Mouse (Mus musculus): Measurements from ENCODE around the gene Taar6. TPM values are rescaled to one million over a fixed set of nuclear protein-coding genes. Genes with fewer than 3 reads are reported as not detected.

The Taar6 gene
- polyA plus RNA-seq, 1 experiment from 2014 or later = not detected

- CTCF ChIA-PET = interaction anchor here (1.2 kb wide), 1 partner anchor 10 kb away, joined by 3 read pairs; no protein-coding TSS in a partner anchor
- ATAC-seq = no peak
- TF ChIP-seq CTCF (IDR thresholded peaks at IDR 0.05) = no peak
- POLR2A ChIA-PET = no interaction called here
- no peak for DNase-seq (ENCODE audit: low read depth, low spot score)
- H3K27me3 ChIP-seq = peaks cover 36% of the 10 kb centered on the region
- in situ Hi-C loops (cut with MboI; ENCODE audit: low pct_unique_long_range_greater_than_20kb) = loop anchor here (25.0 kb wide), 1 partner anchor 316 kb away; no protein-coding TSS in a partner anchor
Observed at GRCm38 (mm10) chr10:23971256-23971655, 14.2 kb downstream of the Taar6 start.

- POLR2A ChIA-PET = no interaction called here
- TF ChIP-seq CTCF (IDR thresholded peaks at IDR 0.05) = no peak
- H3K27me3 ChIP-seq = peaks cover 42% of the 10 kb centered on the region
- no peak for ATAC-seq
- in situ Hi-C loops (cut with MboI; ENCODE audit: low pct_unique_long_range_greater_than_20kb) = loop anchor here (25.0 kb wide), 1 partner anchor 317 kb away; no protein-coding TSS in a partner anchor
- CTCF ChIA-PET = interaction anchor here (1.2 kb wide), 1 partner anchor 11 kb away, joined by 3 read pairs; no protein-coding TSS in a partner anchor
- no peak for DNase-seq (ENCODE audit: low read depth, low spot score)
Observed at GRCm38 (mm10) chr10:23970656-23971165, 14.7 kb downstream of the Taar6 start, which contains the start of gene Taar5. Gene Taar5, plus strand, starts transcription at chr10:23970706.

GRCm38 (mm10) chr10:23964921-23965610 lies 20.4 kb downstream of the Taar6 start:
- in situ Hi-C loops (cut with MboI; ENCODE audit: low pct_unique_long_range_greater_than_20kb) = loop anchor here (25.0 kb wide), 1 partner anchor 322 kb away; no protein-coding TSS in a partner anchor
- ChIA-PET CTCF (no interaction called here), POLR2A (no interaction called here)
- DNase-seq (ENCODE audit: low read depth, low spot score) (no peak), ATAC-seq (no peak)
- TF ChIP-seq CTCF (IDR thresholded peaks at IDR 0.05) = no peak
- H3K27me3 ChIP-seq = peaks cover 28% of the 10 kb centered on the region

GRCm38 (mm10) chr10:23963444-23963843 lies 22.0 kb downstream of the Taar6 start:
- ATAC-seq (no peak), DNase-seq (ENCODE audit: low read depth, low spot score) (no peak)
- peaks cover 26% of the 10 kb centered on the region for H3K27me3 ChIP-seq
- POLR2A ChIA-PET = no interaction called here
- in situ Hi-C loops (cut with MboI; ENCODE audit: low pct_unique_long_range_greater_than_20kb) = loop anchor here (25.0 kb wide), 1 partner anchor 324 kb away; no protein-coding TSS in a partner anchor
- no peak for TF ChIP-seq CTCF (IDR thresholded peaks at IDR 0.05)
- CTCF ChIA-PET = no interaction called here

- no peak for TF ChIP-seq CTCF (IDR thresholded peaks at IDR 0.05)
- in situ Hi-C loops (cut with MboI; ENCODE audit: low pct_unique_long_range_greater_than_20kb) = loop anchor here (25.0 kb wide), 1 partner anchor 327 kb away; no protein-coding TSS in a partner anchor
- CTCF ChIA-PET = no interaction called here
Observed at GRCm38 (mm10) chr10:23960444-23960915, 25.0 kb downstream of the Taar6 start, which contains the start of gene Taar4. Gene Taar4, plus strand, starts transcription at chr10:23960494.

GRCm38 (mm10) chr10:23959071-23959470 lies 26.4 kb downstream of the Taar6 start:
- POLR2A ChIA-PET = no interaction called here
- DNase-seq (ENCODE audit: low read depth, low spot score) (no peak), ATAC-seq (no peak)
- CTCF ChIA-PET = no interaction called here
- in situ Hi-C loops (cut with MboI; ENCODE audit: low pct_unique_long_range_greater_than_20kb) = loop anchor here (25.0 kb wide), 1 partner anchor 328 kb away; no protein-coding TSS in a partner anchor
- no peak for TF ChIP-seq CTCF (IDR thresholded peaks at IDR 0.05)
- peaks cover 17% of the 10 kb centered on the region for H3K27me3 ChIP-seq

More at GRCm38 (mm10) chr10:23960444-23960915, 25.0 kb downstream of the Taar6 start, which contains the start of gene Taar4:
- DNase-seq (ENCODE audit: low read depth, low spot score) (no peak), ATAC-seq (no peak)
- peaks cover 17% of the 10 kb centered on the region for H3K27me3 ChIP-seq
- POLR2A ChIA-PET = no interaction called here

- ChIA-PET POLR2A (no interaction called here), CTCF (no interaction called here)
- peaks cover 11% of the 10 kb centered on the region for H3K27me3 ChIP-seq
- DNase-seq (ENCODE audit: low read depth, low spot score) = no peak
- ATAC-seq = no peak
- in situ Hi-C loops (cut with MboI; ENCODE audit: low pct_unique_long_range_greater_than_20kb) = loop anchor here (25.0 kb wide), 1 partner anchor 336 kb away; no protein-coding TSS in a partner anchor
- no peak for TF ChIP-seq CTCF (IDR thresholded peaks at IDR 0.05)
Observed at GRCm38 (mm10) chr10:23951714-23952113, 33.7 kb downstream of the Taar6 start.

GRCm38 (mm10) chr10:23949508-23950005 lies 35.9 kb downstream of the Taar6 start, which contains the start of gene Taar3:
Gene Taar3, plus strand, starts transcription at chr10:23949558.
- no peak for TF ChIP-seq CTCF (IDR thresholded peaks at IDR 0.05)
- no peak for ATAC-seq
- in situ Hi-C loops (cut with MboI; ENCODE audit: low pct_unique_long_range_greater_than_20kb) = loop anchor here (25.0 kb wide), 1 partner anchor 338 kb away; no protein-coding TSS in a partner anchor
- peaks cover 11% of the 10 kb centered on the region for H3K27me3 ChIP-seq
- POLR2A ChIA-PET = interaction anchor here (0.6 kb wide), 1 partner anchor 276 kb away, joined by 4 read pairs; no protein-coding TSS in a partner anchor
- no peak for DNase-seq (ENCODE audit: low read depth, low spot score)
- CTCF ChIA-PET = no interaction called here

- DNase-seq (ENCODE audit: low read depth, low spot score) (no peak), ATAC-seq (no peak)
- in situ Hi-C loops (cut with MboI; ENCODE audit: low pct_unique_long_range_greater_than_20kb) = no loop called here
- ChIA-PET CTCF (no interaction called here), POLR2A (no interaction called here)
- TF ChIP-seq CTCF (IDR thresholded peaks at IDR 0.05) = no peak
- peaks cover 15% of the 10 kb centered on the region for H3K27me3 ChIP-seq
Observed at GRCm38 (mm10) chr10:23948026-23948425, 37.4 kb downstream of the Taar6 start.

GRCm38 (mm10) chr10:23942465-23942864 lies 43.0 kb downstream of the Taar6 start:
- peaks cover 27% of the 10 kb centered on the region for H3K27me3 ChIP-seq
- no peak for ATAC-seq
- TF ChIP-seq CTCF (IDR thresholded peaks at IDR 0.05) = peak; percentile 61
- in situ Hi-C loops (cut with MboI; ENCODE audit: low pct_unique_long_range_greater_than_20kb) = no loop called here
- POLR2A ChIA-PET = no interaction called here
- CTCF ChIA-PET = no interaction called here
- DNase-seq (ENCODE audit: low read depth, low spot score) = no peak

- in situ Hi-C loops (cut with MboI; ENCODE audit: low pct_unique_long_range_greater_than_20kb) = no loop called here
- no peak for TF ChIP-seq CTCF (IDR thresholded peaks at IDR 0.05)
- no peak for DNase-seq (ENCODE audit: low read depth, low spot score)
- CTCF ChIA-PET = no interaction called here
- peaks cover 27% of the 10 kb centered on the region for H3K27me3 ChIP-seq
- no peak for ATAC-seq
- POLR2A ChIA-PET = no interaction called here
Observed at GRCm38 (mm10) chr10:23938312-23938711, 47.1 kb downstream of the Taar6 start, which contains the start of gene Taar2. Gene Taar2, plus strand, starts transcription at chr10:23938572.
